7 mouse cellular contexts compared by ENCODE assay signal in the genomic region with DNA sequence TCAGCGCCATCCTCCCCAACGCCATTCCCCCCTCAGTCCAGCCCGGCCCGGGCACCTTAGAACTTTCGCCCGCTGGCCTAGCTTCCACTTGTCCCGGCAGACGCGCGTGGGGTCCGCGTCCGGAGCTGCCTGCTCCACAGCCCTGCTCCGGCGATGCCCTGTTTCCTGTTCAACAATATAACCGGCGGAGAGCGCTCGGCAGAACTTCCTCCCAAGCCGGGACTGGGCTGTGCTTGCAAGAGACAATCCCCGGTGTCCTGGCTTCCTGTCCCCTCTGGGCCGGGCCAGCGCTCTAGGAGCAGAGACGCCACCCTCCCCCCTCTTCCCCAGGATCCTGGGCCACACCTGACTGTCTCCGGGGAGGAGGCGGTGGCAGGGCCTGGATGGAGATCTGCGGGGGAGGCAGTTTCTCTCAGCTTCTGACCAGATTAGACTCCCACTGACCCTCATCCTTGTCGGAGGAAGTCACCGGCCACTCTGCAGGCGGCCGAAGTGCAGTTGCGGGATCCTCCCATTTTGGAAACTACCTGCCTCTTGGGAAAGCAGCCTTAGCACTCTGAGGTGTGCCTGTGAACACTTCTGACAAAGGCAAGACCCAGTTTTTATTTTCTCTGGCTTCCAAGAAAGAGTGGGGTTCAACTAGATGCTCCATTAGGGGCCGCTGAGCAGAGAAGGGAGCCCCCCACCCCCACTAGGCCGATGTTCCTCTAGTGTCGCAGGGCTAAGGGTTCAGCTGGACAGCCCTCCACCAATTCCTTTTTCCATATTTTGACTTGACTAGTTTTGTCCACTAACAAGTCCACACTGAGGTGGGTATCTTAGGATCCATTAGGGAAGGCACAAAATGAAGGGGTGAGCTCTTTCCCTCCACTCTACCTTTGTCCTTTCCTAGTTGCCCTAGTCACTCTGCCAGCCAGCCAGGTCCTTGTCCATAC. TPM values are rescaled to one million over a fixed set of nuclear protein-coding genes. Genes with fewer than 3 reads are reported as not detected.
A peak's percentile ranks its signal among the peaks of the same experiment; 100 is the strongest.
DNase-seq lines count a peak whose midpoint lies in the region; ATAC-seq lines count a peak whose summit lies in the region.

A gene (minus strand): TSS at position 479 of the 935 bp plus-strand sequence.

- H3K36me3 ChIP-seq in hindbrain, embryonic 15.5 days: 0 out of 2 replicates have a peak, but pooled peaks cover 5% of the 10 kb centered on the region
- H3K36me3 ChIP-seq in limb, embryonic 10.5 days: peaks cover 21% of the 10 kb centered on the region
- H3K36me3 ChIP-seq in midbrain, embryonic 12.5 days: peaks cover 19% of the 10 kb centered on the region

- H3K4me1 ChIP-seq in hindbrain, embryonic 15.5 days (replicated peaks): peaks cover 46% of the 10 kb centered on the region
- H3K4me1 ChIP-seq in limb, embryonic 10.5 days: peaks cover 51% of the 10 kb centered on the region
- peaks cover 37% of the 10 kb centered on the region for H3K4me1 ChIP-seq in midbrain, embryonic 12.5 days

- peak within 1 kb of the TSS; percentile 62; the same call in 1 of the 2 replicates for H3K27ac ChIP-seq in hindbrain, embryonic 15.5 days (replicated peaks)
- H3K27ac ChIP-seq in limb, embryonic 10.5 days: peak within 1 kb of the TSS; percentile 46
- 0 out of 2 replicates have a peak within 1 kb of the TSS, but pooled peaks have one; percentile 20 for H3K27ac ChIP-seq in midbrain, embryonic 12.5 days (replicated peaks)

- DNase-seq in R1 (ENCODE audit: low read depth, low spot score): peak; percentile 64
- DNase-seq in cerebellum, adult 8-10 months: peak; percentile 47
- DNase-seq in gastrocnemius, adult 8-10 months (ENCODE audit: low spot score in 2 of 2): peak; percentile 30 to 47
- peak; percentile 69 for DNase-seq in limb, embryonic 10.5 days (ENCODE audit: low spot score)
- DNase-seq in spleen, postnatal 36 days (ENCODE audit: low spot score in 2 of 2): peak; percentile 65 to 70

- ATAC-seq in hindbrain, embryonic 15.5 days (ENCODE audit: low FRiP score, low read depth): peak; percentile 43; the same call in 1 of the 2 replicates
- ATAC-seq in midbrain, embryonic 12.5 days (ENCODE audit: low FRiP score, low read depth): no peak

- H3K4me2 ChIP-seq in hindbrain, embryonic 15.5 days: peak within 1 kb of the TSS; percentile 85
- H3K4me2 ChIP-seq in midbrain, embryonic 12.5 days (replicated peaks): peak within 1 kb of the TSS; percentile 57

- peak within 1 kb of the TSS; percentile 37 for H3K9ac ChIP-seq in hindbrain, embryonic 15.5 days
- peak within 1 kb of the TSS; percentile 21 for H3K9ac ChIP-seq in midbrain, embryonic 12.5 days (replicated peaks)

- H3K4me3 ChIP-seq in hindbrain, embryonic 15.5 days: peak within 1 kb of the TSS; percentile 41
- peak within 1 kb of the TSS; percentile 53 for H3K4me3 ChIP-seq in limb, embryonic 10.5 days
- peak within 1 kb of the TSS; percentile 40 for H3K4me3 ChIP-seq in midbrain, embryonic 12.5 days

- H3K9me3 ChIP-seq in hindbrain, embryonic 15.5 days: no peaks in the 10 kb centered on the region
- H3K9me3 ChIP-seq in limb, embryonic 10.5 days (replicated peaks): no peaks in the 10 kb centered on the region
- no peaks in the 10 kb centered on the region for H3K9me3 ChIP-seq in midbrain, embryonic 12.5 days

- peaks cover 65% of the 10 kb centered on the region for H3K27me3 ChIP-seq in hindbrain, embryonic 15.5 days
- peaks cover 78% of the 10 kb centered on the region for H3K27me3 ChIP-seq in limb, embryonic 10.5 days (ENCODE audit: low read depth, poor library complexity, severe bottlenecking)
- peaks cover 78% of the 10 kb centered on the region for H3K27me3 ChIP-seq in midbrain, embryonic 12.5 days

- WGBS in hindbrain, embryonic 15.5 days: 2% methylated on average over 35 of the region's 35 CpGs
- 3% methylated on average over 35 of the region's 35 CpGs for WGBS in limb, embryonic 10.5 days
- 2% methylated on average over 35 of the region's 35 CpGs for WGBS in midbrain, embryonic 12.5 days

RNA-seq across cellular contexts. Expression of the gene that starts here (rescaled TPM):
- 1 to 10 TPM; 2.5 to 4.7 (median 4.4) TPM for total RNA-seq in gastrocnemius, adult 8-10 months (2022)
- polyA plus RNA-seq in hindbrain, embryonic 15.5 days (2015; fragmentation: Nextera tagmentation; extraction: Ambion mirVana): 4.6 and 4.9 TPM in 2 replicates
- polyA plus RNA-seq in limb, embryonic 10.5 days (2016; fragmentation: Nextera tagmentation; extraction: Ambion mirVana): 5.3 and 8.2 TPM in 2 replicates
- polyA plus RNA-seq in midbrain, embryonic 12.5 days (2016; fragmentation: Nextera tagmentation; extraction: Ambion mirVana): 4.3 and 4.4 TPM in 2 replicates
